Mouse (Mus musculus) limb, embryonic 14.5 days (tissue): ENCODE results near the gene Thsd4. TPM values are rescaled to one million over a fixed set of nuclear protein-coding genes. Genes with fewer than 3 reads are reported as not detected.
A peak's percentile ranks its signal among the peaks of the same experiment; 100 is the strongest.

Source experiments
- ATAC-seq: fragments of 200-750 bp; cut with Nextera tagmentation; 2 replicates; pipeline ENCODE4 v1.8.0; 2017; ENCODE audit warnings: low read depth, moderate number of reproducible peaks, moderate TSS enrichment; ENCODE audit not compliant: low FRiP score
- DNase-seq: peaks from one replicate; pipeline ENCODE4 v3.0.0-alpha.2; 2015; ENCODE audit warnings: low spot score
- H3K27ac ChIP-seq: fragments of 300-500 bp; sonication (generic); replicated peaks from 2 replicates; pipeline ENCODE4 v1.5.1; 2014; ENCODE audit warnings: low read depth, mild to moderate bottlenecking, low read length, moderate library complexity, mixed read lengths
- H3K27me3 ChIP-seq: fragments of 300-500 bp; sonication (generic); 2 replicates; pipeline ENCODE4 v1.6.1; 2014; ENCODE audit warnings: low read length, mixed read lengths; ENCODE audit not compliant: control insufficient read depth, insufficient read depth
- H3K36me3 ChIP-seq: fragments of 300-500 bp; sonication (generic); 2 replicates; pipeline ENCODE4 v1.6.1; 2014; ENCODE audit warnings: mild to moderate bottlenecking, low read length, moderate library complexity, mixed read lengths; ENCODE audit not compliant: control insufficient read depth, insufficient read depth
- H3K4me1 ChIP-seq: fragments of 300-500 bp; sonication (generic); 2 replicates; pipeline ENCODE4 v1.6.1; 2014; ENCODE audit warnings: antibody characterized with exemption, low read length, mixed read lengths; ENCODE audit not compliant: control insufficient read depth, insufficient read depth
- H3K4me2 ChIP-seq: fragments of 300-500 bp; sonication (generic); replicated peaks from 2 replicates; pipeline ENCODE4 v1.6.1; 2014; ENCODE audit warnings: low read depth, mild to moderate bottlenecking, low read length, moderate library complexity; ENCODE audit not compliant: severe bottlenecking
- H3K4me3 ChIP-seq: fragments of 300-500 bp; sonication (generic); replicated peaks from 2 replicates; pipeline ENCODE4 v1.5.1; 2014; ENCODE audit warnings: low read length
- H3K9ac ChIP-seq: fragments of 300-500 bp; sonication (generic); 2 replicates; pipeline ENCODE4 v1.6.1; 2014; ENCODE audit warnings: mild to moderate bottlenecking, low read depth, low read length, moderate library complexity; ENCODE audit not compliant: severe bottlenecking
- H3K9me3 ChIP-seq: fragments of 300-500 bp; sonication (generic); 2 replicates; pipeline ENCODE4 v1.6.1; 2016; ENCODE audit warnings: low read length; ENCODE audit not compliant: control insufficient read depth
- POLR2A ChIP-seq: fragments of 200-500 bp; IDR thresholded peaks from 2 replicates; pipeline ENCODE4 v1.8.0; 2012; ENCODE audit warnings: inconsistent platforms, mild to moderate bottlenecking, moderate library complexity, borderline replicate concordance; ENCODE audit not compliant: insufficient read depth, insufficient read length; ENCODE audit errors: extremely low read depth
- WGBS: fragments of 180-500 bp; shearing (Covaris S2); extraction: QIAGEN DNeasy Blood & Tissue Kit; methylation state at CpG from one replicate; pipeline ENCODE4 v1.1.7; 2014; 5-methylcytosine and 5-hydroxymethylcytosine counted together
- polyA plus RNA-seq, 2 experiments: library from polyadenylated mRNA; depleted of rRNA in 1 of 2; stranded (reverse) in 1 of 2; unstranded in 1 of 2; fragments of >200 nt; fragmentation: Nextera tagmentation in 1 of 2; extraction: Ambion mirVana in 1 of 2; gene quantifications; 2 replicates each; pipeline versions ENCODE4 v1.2.1 to v1.2.3; 2012 to 2014

Gene Thsd4
- polyA plus RNA-seq (2012; rRNA removed) (30.8 and 37.7 TPM in 2 replicates), polyA plus RNA-seq (2014; fragmentation: Nextera tagmentation; extraction: Ambion mirVana) (31.2 and 36.5 TPM in 2 replicates)

GRCm38 (mm10) chr9:60521806-60522264 lies at the start of gene Thsd4:
Gene Thsd4, minus strand, starts transcription at chr9:60522046.
- no peaks in the 10 kb centered on the region for H3K9me3 ChIP-seq
- H3K9ac ChIP-seq = peak within 1 kb of the TSS; percentile 71
- 0 out of 2 replicates have a peak, but pooled peaks cover 14% of the 10 kb centered on the region for H3K27me3 ChIP-seq
- H3K36me3 ChIP-seq = no peaks in the 10 kb centered on the region
- H3K4me2 ChIP-seq = peak within 1 kb of the TSS; percentile 88
- DNase-seq (no peak), ATAC-seq (peak; percentile 69)
- WGBS = 3% methylated on average over 11 of the region's 51 CpGs
- peaks cover 34% of the 10 kb centered on the region for H3K4me1 ChIP-seq
- H3K27ac ChIP-seq = no peak within 1 kb of the TSS
- no peak for TF ChIP-seq POLR2A
- H3K4me3 ChIP-seq = peak within 1 kb of the TSS; percentile 62

DNA sequence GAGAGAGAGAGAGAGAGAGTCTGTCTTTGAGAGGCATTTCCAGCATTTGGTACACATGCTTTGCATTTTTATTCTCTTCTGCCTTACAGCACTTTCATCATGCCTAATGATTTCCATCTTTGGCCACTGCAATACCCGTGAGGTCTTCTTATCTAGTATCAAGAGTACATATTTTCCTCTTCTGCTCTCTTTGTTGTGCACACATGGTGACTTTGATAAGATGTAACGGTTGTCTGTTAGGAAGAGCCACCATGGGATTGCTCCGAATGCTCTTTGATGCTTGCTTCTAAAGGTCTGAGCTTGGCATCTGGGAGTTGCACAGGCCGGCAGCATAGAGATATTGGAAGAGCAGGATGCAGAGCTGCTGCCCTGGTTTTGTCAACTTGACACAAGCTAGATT lies 49.2 kb upstream of the Thsd4 start:
- no peak for ATAC-seq
- 0 out of 2 replicates have a peak, but pooled peaks cover 4% of the 10 kb centered on the region for H3K9me3 ChIP-seq
- no peaks in the 10 kb centered on the region for H3K36me3 ChIP-seq

DNA sequence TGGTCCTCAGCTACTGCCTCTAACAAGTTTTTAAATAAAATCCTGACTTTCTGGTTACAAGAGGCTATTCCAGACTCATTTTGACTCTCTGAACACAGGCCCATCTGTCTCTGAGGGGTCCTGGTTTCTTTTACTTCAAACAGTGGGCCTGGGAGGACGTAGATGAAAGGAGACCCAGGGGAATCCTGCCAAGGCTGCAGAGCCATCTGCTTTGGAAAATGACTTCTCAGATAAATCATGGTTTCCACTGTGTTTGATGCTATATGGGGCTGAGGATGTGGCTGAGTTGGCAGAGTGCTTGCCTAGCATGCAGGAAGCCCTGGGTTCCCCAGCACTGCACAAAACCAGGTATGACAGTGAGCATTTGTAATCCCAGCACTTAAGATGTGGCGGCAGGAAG lies 47.5 kb upstream of the Thsd4 start:
- Histone ChIP-seq H3K27me3 (no peaks in the 10 kb centered on the region), H3K9ac (no peak overlapping the region), H3K27ac (no peak overlapping the region), H3K4me1 (no peaks in the 10 kb centered on the region), H3K36me3 (no peaks in the 10 kb centered on the region), H3K9me3 (0 out of 2 replicates have a peak, but pooled peaks cover 4% of the 10 kb centered on the region), H3K4me2 (no peak overlapping the region), H3K4me3 (no peak overlapping the region)
- no peak for DNase-seq
- no peak for ATAC-seq
- WGBS = 63% methylated on average over 2 of the region's 2 CpGs
- TF ChIP-seq POLR2A = no peak

More for the DNA sequence above, 49.2 kb upstream of the Thsd4 start:
- H3K4me1 ChIP-seq = no peaks in the 10 kb centered on the region
- no peak overlapping the region for H3K4me2 ChIP-seq
- no peaks in the 10 kb centered on the region for H3K27me3 ChIP-seq
- no peak overlapping the region for H3K9ac ChIP-seq
- no peak overlapping the region for H3K27ac ChIP-seq
- no peak for TF ChIP-seq POLR2A
- no peak overlapping the region for H3K4me3 ChIP-seq
- no peak for DNase-seq
- WGBS = 63% methylated on average over 4 of the region's 4 CpGs

DNA sequence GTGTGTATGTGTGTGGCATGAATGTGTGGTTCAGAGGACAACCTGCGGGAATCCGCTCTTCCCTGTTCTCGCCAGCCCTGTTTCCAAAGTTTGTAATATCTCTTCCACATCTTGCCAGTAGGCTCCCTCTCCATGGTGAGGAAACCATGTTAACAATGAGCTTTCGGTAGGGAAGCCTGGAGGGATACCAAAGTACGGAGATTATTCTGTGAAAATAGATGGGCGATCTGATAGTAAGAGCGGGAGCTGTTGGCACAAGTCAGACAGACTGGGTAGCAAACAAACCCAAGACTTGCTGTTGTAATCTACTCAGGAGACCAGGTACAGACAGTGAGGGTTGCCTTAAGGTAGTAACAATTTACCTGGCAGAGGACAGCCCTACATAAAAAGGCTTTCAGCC lies 42.0 kb upstream of the Thsd4 start:
- peaks cover 26% of the 10 kb centered on the region for H3K4me1 ChIP-seq
- 94% methylated on average over 7 of the region's 7 CpGs for WGBS
- no peak for ATAC-seq

GRCm38 (mm10) chr9:60562443-60563371 lies 40.9 kb upstream of the Thsd4 start:
- Histone ChIP-seq H3K36me3 (no peaks in the 10 kb centered on the region), H3K27me3 (no peaks in the 10 kb centered on the region), H3K4me3 (peak overlapping the region; percentile 24), H3K9me3 (no peaks in the 10 kb centered on the region), H3K27ac (peak overlapping the region; percentile 63; the same call in 1 of the 2 replicates), H3K4me2 (peak overlapping the region; percentile 59), H3K4me1 (peaks cover 26% of the 10 kb centered on the region), H3K9ac (no peak overlapping the region)
- peak; percentile 68 for DNase-seq
- ATAC-seq = peak; percentile 79; the same call in 1 of the 2 replicates
- WGBS = 7% methylated on average over 20 of the region's 20 CpGs
- no peak for TF ChIP-seq POLR2A

More for the DNA sequence above, 42.0 kb upstream of the Thsd4 start:
- no peak overlapping the region for H3K4me3 ChIP-seq
- no peak overlapping the region for H3K27ac ChIP-seq
- H3K9ac ChIP-seq = no peak overlapping the region
- no peak for DNase-seq
- H3K4me2 ChIP-seq = no peak overlapping the region
- H3K36me3 ChIP-seq = no peaks in the 10 kb centered on the region
- H3K9me3 ChIP-seq = no peaks in the 10 kb centered on the region
- H3K27me3 ChIP-seq = no peaks in the 10 kb centered on the region
- TF ChIP-seq POLR2A = no peak
